Mouse (Mus musculus) stomach, embryonic 16.5 days (tissue): Measurements from ENCODE around the gene Ptcd1. TPM values are rescaled to one million over a fixed set of nuclear protein-coding genes. Genes with fewer than 3 reads are reported as not detected.

Source experiments
- ATAC-seq: fragments of 200-750 bp; cut with Nextera tagmentation; 2 replicates; pipeline ENCODE4 v1.8.0; 2017; ENCODE audit warnings: moderate number of reproducible peaks, moderate TSS enrichment; ENCODE audit not compliant: insufficient read depth, low FRiP score
- H3K27ac ChIP-seq: fragments of 300-500 bp; sonication (generic); 2 replicates; pipeline ENCODE4 v1.5.1; 2014; ENCODE audit warnings: low read length
- H3K27me3 ChIP-seq: fragments of 300-500 bp; sonication (generic); 2 replicates; pipeline ENCODE4 v1.6.1; 2014; ENCODE audit warnings: low read length, control low read depth, mixed read lengths; ENCODE audit not compliant: control insufficient read depth, insufficient read depth
- H3K36me3 ChIP-seq: fragments of 300-500 bp; sonication (generic); 2 replicates; pipeline ENCODE4 v1.6.1; 2014; ENCODE audit warnings: low read length; ENCODE audit not compliant: control insufficient read depth, insufficient read depth
- H3K4me1 ChIP-seq: fragments of 300-500 bp; sonication (generic); 2 replicates; pipeline ENCODE4 v1.6.1; 2014; ENCODE audit warnings: low read length, control low read depth, mixed read lengths; ENCODE audit not compliant: control insufficient read depth, insufficient read depth
- H3K4me2 ChIP-seq: fragments of 300-500 bp; sonication (generic); 2 replicates; pipeline ENCODE4 v1.6.1; 2014; ENCODE audit warnings: low read depth, low read length, mixed read lengths
- H3K4me3 ChIP-seq: fragments of 300-500 bp; sonication (generic); replicated peaks from 2 replicates; pipeline ENCODE4 v1.5.1; 2014; ENCODE audit warnings: mild to moderate bottlenecking, low read length
- H3K9ac ChIP-seq: fragments of 300-500 bp; sonication (generic); 2 replicates; pipeline ENCODE4 v1.6.1; 2014; ENCODE audit warnings: low read length
- H3K9me3 ChIP-seq: fragments of 300-500 bp; sonication (generic); replicated peaks from 2 replicates; pipeline ENCODE4 v1.6.1; 2016; ENCODE audit warnings: low read length, control low read depth; ENCODE audit not compliant: control insufficient read depth
- WGBS: fragments of 180-500 bp; shearing (Covaris S2); extraction: QIAGEN DNeasy Blood & Tissue Kit; methylation state at CpG from one replicate; pipeline ENCODE4 v1.1.7; 2014; 5-methylcytosine and 5-hydroxymethylcytosine counted together
- polyA plus RNA-seq: library from polyadenylated mRNA; unstranded; fragments of >200 nt; fragmentation: Nextera tagmentation; extraction: Ambion mirVana; gene quantifications from 2 replicates; pipeline ENCODE4 v1.2.1, GENCODE M21; 2015

The Ptcd1 gene
- polyA plus RNA-seq, 1 experiment from 2014 or later: 15.1 TPM

DNA sequence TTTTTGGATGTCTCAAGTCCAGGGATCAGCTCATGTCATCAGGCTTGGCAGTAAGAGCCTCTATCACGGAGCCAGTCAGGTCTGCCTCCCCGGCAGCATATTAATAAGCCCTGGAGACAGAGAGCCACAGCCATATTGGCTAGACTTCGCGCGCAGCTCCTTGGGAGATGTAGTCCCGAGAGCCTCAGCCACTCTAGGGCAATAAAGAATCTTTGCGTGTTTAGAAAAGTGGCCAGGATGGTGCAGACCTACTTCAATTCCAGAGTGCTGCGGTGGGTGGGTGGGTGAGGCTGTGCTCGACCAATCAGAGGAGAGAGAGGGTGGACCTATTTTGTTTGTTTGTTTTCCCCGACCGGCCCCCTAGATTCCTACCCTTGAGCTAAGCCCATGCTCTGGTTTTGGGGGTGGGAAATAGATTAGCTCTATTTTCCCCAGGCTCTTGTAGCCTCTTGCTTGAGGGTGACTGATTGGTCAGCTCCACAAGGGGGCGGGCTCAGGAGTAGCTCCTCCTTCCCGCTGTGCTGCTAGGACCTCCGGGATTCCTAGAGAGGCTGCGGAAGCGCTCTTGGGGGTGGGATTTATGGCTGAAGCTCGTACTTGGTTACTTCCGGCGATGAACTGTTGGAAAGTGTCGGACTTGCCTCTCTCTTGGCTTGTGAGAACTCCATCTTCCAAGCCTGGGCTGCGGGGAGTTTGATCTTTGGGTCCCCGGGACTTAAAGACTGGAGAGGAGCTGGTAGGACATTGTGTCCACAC is 37.2 kb upstream of the Ptcd1 start, which contains the start of gene Zkscan5:
Zkscan5 (plus strand) TSS at position 627 of the 756 bp plus-strand sequence.
- peak within 1 kb of the TSS; percentile 95 for H3K27ac ChIP-seq
- H3K4me3 ChIP-seq: peak within 1 kb of the TSS; percentile 83
- WGBS: under 1% methylated on average over 22 of the region's 22 CpGs
- ATAC-seq: peak; percentile 97
- peak within 1 kb of the TSS; percentile 81 for H3K9ac ChIP-seq
- no peaks in the 10 kb centered on the region for H3K27me3 ChIP-seq
- H3K36me3 ChIP-seq: peaks cover 5% of the 10 kb centered on the region; the same call in 1 of the 2 replicates
- H3K9me3 ChIP-seq: no peaks in the 10 kb centered on the region; the same call in 1 of the 2 replicates
- peak within 1 kb of the TSS; percentile 80 for H3K4me2 ChIP-seq
- peaks cover 13% of the 10 kb centered on the region for H3K4me1 ChIP-seq

- Histone ChIP-seq H3K9me3 (no peaks in the 10 kb centered on the region), H3K27ac (no peak overlapping the region), H3K4me3 (no peak overlapping the region), H3K9ac (no peak overlapping the region), H3K36me3 (no peaks in the 10 kb centered on the region), H3K4me1 (peaks cover 13% of the 10 kb centered on the region), H3K27me3 (no peaks in the 10 kb centered on the region), H3K4me2 (no peak overlapping the region)
- WGBS: 50% methylated on average over 3 of the region's 3 CpGs
- no peak for ATAC-seq
These were observed 35.5 kb upstream of the Ptcd1 start for GRCm38 (mm10) chr5:145202446-145202845.

DNA sequence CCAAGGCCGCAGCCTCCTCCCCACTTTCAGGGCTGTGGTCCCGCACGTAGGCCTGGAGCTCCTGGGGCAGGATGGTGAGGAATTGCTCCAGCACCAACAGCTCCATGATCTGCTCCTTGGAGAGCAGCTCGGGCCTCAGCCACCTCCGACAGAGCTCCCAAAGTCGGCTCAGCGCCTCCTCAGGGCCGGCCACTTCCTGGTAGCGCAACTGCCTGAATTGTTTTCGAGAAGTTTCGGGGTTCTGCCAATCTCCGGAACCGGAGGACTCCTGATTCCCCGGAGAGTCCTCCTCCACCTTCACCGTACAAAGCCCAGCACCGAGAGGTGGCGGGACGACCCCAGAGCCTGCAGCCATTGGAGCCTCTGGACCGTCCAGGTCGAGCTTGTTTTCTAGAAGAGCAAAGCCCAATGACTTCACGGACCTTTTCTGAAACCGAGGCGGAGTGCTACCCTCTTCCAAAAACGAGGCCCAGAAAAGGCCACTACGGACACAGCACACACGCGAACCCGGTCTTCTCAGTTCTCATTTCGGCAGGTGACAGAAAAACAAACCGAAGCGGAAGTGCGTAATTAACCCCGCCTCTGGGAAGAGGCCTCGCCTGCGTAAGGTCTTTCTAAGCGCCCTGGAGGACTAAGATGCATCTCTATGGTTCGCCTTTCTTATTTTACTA is 34.5 kb upstream of the Ptcd1 start, which contains the start of gene Zkscan14:
Zkscan14 (minus strand) TSS at position 548 of the 671 bp plus-strand sequence.
- no peaks in the 10 kb centered on the region for H3K36me3 ChIP-seq
- peak within 1 kb of the TSS; percentile 90 for H3K4me2 ChIP-seq
- H3K27ac ChIP-seq: peak within 1 kb of the TSS; percentile 31
- ATAC-seq: no peak
- H3K4me3 ChIP-seq: peak within 1 kb of the TSS; percentile 72
- WGBS: 1% methylated on average over 37 of the region's 37 CpGs
- H3K27me3 ChIP-seq: no peaks in the 10 kb centered on the region
- H3K4me1 ChIP-seq: peaks cover 13% of the 10 kb centered on the region
- no peaks in the 10 kb centered on the region for H3K9me3 ChIP-seq
- H3K9ac ChIP-seq: peak within 1 kb of the TSS; percentile 77

GRCm38 (mm10) chr5:145200387-145200786 is 33.5 kb upstream of the Ptcd1 start:
- Histone ChIP-seq H3K4me1 (peaks cover 7% of the 10 kb centered on the region), H3K4me2 (peak overlapping the region; percentile 90), H3K9me3 (no peaks in the 10 kb centered on the region), H3K36me3 (peaks cover 5% of the 10 kb centered on the region; the same call in 1 of the 2 replicates), H3K9ac (no peak overlapping the region), H3K27me3 (no peaks in the 10 kb centered on the region), H3K4me3 (no peak overlapping the region), H3K27ac (no peak overlapping the region)
- WGBS: 74% methylated on average over 7 of the region's 7 CpGs
- no peak for ATAC-seq

DNA sequence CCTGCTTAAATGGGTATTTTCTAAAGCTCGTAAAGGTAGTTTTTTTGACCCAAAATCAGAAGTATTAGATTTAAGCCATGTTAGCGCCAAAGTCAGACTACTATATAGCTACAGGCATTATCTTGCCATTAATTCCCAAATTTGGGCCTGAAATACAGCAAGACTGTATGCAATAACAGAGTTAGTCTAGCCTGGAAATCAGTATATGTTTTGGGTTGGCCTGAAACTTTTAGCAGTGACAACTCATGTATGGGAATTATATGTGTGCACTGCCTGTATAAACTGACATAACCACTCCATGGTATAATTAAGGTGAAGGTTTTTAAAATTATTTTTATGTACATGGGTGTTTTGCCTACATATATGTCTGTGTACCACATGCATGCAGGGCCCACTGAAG is 25.1 kb upstream of the Ptcd1 start, which contains the start of gene Atp5j2:
Atp5j2 (minus strand) TSS at position 101 of the 400 bp plus-strand sequence.
- 91% methylated on average over 2 of the region's 2 CpGs for WGBS
- ATAC-seq: no peak
- peak within 1 kb of the TSS; percentile 72 for H3K4me3 ChIP-seq
- H3K27me3 ChIP-seq: no peaks in the 10 kb centered on the region
- H3K9me3 ChIP-seq: no peaks in the 10 kb centered on the region
- peaks cover 18% of the 10 kb centered on the region for H3K4me1 ChIP-seq
- H3K27ac ChIP-seq: peak within 1 kb of the TSS; percentile 89
- peaks cover 20% of the 10 kb centered on the region for H3K36me3 ChIP-seq
- peak within 1 kb of the TSS; percentile 87 for H3K4me2 ChIP-seq
- peak within 1 kb of the TSS; percentile 91 for H3K9ac ChIP-seq

DNA sequence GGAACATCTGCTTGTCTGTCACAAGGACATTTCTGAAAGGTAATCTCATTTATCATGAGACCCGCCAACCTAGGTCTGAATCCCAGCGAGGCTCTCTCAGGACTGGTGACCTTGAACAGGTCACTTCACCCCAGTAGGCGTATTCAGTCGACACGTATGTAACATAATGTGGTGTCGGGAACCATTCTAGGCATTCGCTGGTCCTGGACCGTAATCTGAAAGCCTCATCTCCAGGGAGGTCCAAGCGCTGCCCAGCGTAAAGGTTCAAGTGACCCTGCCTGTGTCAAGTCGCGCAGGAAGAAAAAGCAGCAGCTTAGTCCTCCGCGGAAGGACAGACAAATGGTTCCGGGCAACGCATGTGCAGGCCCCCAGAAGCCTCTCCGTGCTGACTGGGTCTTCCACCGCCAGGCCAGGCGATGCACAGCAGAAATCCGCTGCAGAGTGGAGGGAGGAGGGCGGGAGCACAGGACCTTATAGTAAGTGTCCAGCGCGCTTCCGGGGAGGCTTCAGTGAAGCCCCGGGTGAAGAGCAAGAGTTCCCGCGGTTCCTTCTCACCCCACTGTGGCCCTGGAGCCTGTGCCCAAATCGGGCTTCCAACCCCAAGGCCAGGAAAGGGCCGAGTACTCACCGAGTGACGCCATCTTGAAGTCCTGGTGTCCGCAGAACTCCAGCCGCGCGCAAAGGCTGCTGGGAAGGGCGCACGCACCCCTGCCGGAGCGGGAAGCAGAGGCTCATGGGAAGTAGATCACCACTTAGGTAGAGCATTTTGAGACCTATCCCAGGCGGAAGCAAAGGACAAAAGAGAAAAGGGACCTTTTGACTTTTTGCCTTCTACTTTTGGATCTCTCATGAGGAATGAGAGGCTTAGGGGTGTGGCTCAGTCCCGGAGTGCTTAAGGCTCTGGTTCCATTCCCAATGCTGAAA is 24.2 kb upstream of the Ptcd1 start:
- H3K36me3 ChIP-seq: peaks cover 27% of the 10 kb centered on the region
- H3K4me2 ChIP-seq: peak overlapping the region; percentile 87
- ATAC-seq: peak; percentile 94
- peak overlapping the region; percentile 89 for H3K27ac ChIP-seq
- peak overlapping the region; percentile 91 for H3K9ac ChIP-seq
- H3K4me3 ChIP-seq: peak overlapping the region; percentile 72
- no peaks in the 10 kb centered on the region for H3K9me3 ChIP-seq
- no peaks in the 10 kb centered on the region for H3K27me3 ChIP-seq
- WGBS: under 1% methylated on average over 41 of the region's 41 CpGs
- H3K4me1 ChIP-seq: peaks cover 18% of the 10 kb centered on the region

- H3K9me3 ChIP-seq: no peaks in the 10 kb centered on the region
- H3K4me3 ChIP-seq: peak overlapping the region; percentile 72
- peaks cover 22% of the 10 kb centered on the region for H3K36me3 ChIP-seq
- 0 out of 2 replicates have a peak, but pooled peaks have one; percentile 7 for ATAC-seq
- H3K9ac ChIP-seq: peak overlapping the region; percentile 91
- peak overlapping the region; percentile 87 for H3K4me2 ChIP-seq
- H3K27me3 ChIP-seq: no peaks in the 10 kb centered on the region
- H3K4me1 ChIP-seq: peaks cover 18% of the 10 kb centered on the region
- WGBS: 34% methylated on average over 5 of the region's 5 CpGs
- no peak overlapping the region for H3K27ac ChIP-seq
These were observed 23.5 kb upstream of the Ptcd1 start for GRCm38 (mm10) chr5:145190373-145190772.

- Histone ChIP-seq H3K9ac (no peak overlapping the region), H3K36me3 (peaks cover 19% of the 10 kb centered on the region), H3K27ac (no peak overlapping the region), H3K9me3 (no peaks in the 10 kb centered on the region), H3K4me2 (peak overlapping the region; percentile 87; the same call in 1 of the 2 replicates), H3K4me1 (peaks cover 18% of the 10 kb centered on the region), H3K4me3 (no peak overlapping the region), H3K27me3 (no peaks in the 10 kb centered on the region)
- no peak for ATAC-seq
- WGBS: 91% methylated on average over 6 of the region's 6 CpGs
These were observed 22.5 kb upstream of the Ptcd1 start for GRCm38 (mm10) chr5:145189416-145189815.
